Mouse (Mus musculus) heart, postnatal 25 days (tissue): ENCODE data around the gene Itgb6. TPM values are rescaled to one million over a fixed set of nuclear protein-coding genes. Genes with fewer than 3 reads are reported as not detected.

Experiments
- DNase-seq: peaks from one replicate; pipeline ENCODE4 v3.0.0; 2022; ENCODE audit warnings: low spot score
- intact Hi-C: fragments of 180-260 bp; cut with DNase I; formaldehyde crosslinking; loops from one replicate; pipeline ENCODE4 v1.15.1; 2025
- total RNA-seq, 2 experiments: library from RNA; stranded (reverse); gene quantifications; 2 replicates each; pipeline ENCODE4 v1.2.3; 2021

Itgb6 gene
- 10 to 100 TPM; 23.0 to 25.0 TPM for total RNA-seq

GRCm38 (mm10) chr2:60722514-60722913 is at the start of gene Itgb6:
Gene Itgb6 (minus strand): TSS chr2:60722643.
- no peak for DNase-seq
- intact Hi-C loops = loop anchor here (5.0 kb wide), 2 partner anchors 70 to 240 kb away; partner anchors contain the start of gene Rbms1

- intact Hi-C loops = no loop called here
- DNase-seq = no peak
Observed at GRCm38 (mm10) chr2:60766420-60766819, 44.0 kb upstream of the Itgb6 start.

- no peak for DNase-seq
- intact Hi-C loops = no loop called here
Observed at GRCm38 (mm10) chr2:60756218-60756617, 33.8 kb upstream of the Itgb6 start.

DNA sequence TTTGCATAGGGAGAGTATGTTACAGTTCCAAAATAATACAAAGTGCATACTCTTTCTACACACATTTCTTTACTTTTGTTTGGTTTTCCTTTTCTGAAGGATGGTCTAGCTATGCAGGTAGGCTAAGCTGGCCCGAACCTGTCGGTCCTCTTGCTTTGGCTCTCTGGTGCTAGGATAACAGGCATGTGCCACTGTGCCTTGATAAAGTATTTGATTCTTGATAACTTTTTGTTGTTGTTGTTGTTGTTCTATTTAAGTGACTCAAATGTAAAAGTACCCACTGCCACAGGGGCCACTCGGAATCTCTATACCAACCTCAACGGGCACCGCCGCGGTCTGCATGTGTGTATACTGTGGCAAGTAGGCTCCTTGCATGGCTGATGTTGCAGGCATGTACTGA is 32.7 kb upstream of the Itgb6 start:
- no peak for DNase-seq
- intact Hi-C loops = no loop called here

- no peak for DNase-seq
- intact Hi-C loops = no loop called here
Observed at GRCm38 (mm10) chr2:60751274-60751673, 28.8 kb upstream of the Itgb6 start.

- DNase-seq = no peak
- intact Hi-C loops = no loop called here
Observed at GRCm38 (mm10) chr2:60750591-60750990, 28.1 kb upstream of the Itgb6 start.

GRCm38 (mm10) chr2:60748585-60748984 is 26.1 kb upstream of the Itgb6 start:
- DNase-seq = no peak
- intact Hi-C loops = no loop called here

GRCm38 (mm10) chr2:60747590-60747989 is 25.1 kb upstream of the Itgb6 start:
- intact Hi-C loops = no loop called here
- DNase-seq = peak; percentile 31

GRCm38 (mm10) chr2:60744674-60745073 is 22.2 kb upstream of the Itgb6 start:
- intact Hi-C loops = no loop called here
- DNase-seq = no peak

DNA sequence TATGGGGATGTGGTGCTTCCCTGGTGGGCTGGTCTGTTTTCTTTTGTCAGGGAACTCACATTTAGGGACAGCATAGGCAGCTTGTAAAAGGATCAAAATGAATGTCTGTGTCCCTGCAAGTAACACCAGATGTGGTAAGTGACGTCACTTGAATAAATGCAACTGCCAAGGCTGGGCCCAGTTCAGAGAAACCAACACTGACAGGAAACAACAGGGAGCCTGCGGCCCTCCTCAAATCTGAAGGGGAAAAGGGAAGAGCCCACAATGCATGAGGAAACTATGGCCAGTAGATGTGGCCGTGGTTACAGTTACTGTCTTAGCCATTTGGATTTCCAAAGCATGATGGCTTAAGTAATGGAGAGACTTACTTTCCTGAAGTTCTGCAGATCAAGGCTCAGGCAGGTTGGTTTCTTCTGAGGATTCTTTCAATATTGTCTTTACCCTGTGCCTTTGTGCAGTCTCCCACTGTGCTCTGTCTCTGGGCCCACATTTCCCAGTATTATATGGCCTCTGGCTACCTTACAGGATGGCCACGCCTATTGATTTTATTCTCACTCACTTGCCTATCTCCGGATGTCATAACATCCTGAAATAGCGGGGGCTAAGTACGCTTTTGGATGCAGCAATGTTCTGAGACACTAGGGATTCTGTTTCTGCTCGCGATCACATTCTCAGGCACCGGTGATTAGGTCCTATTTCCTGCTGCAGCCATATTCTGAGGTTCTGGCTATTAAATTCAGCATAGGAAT is 17.1 kb upstream of the Itgb6 start:
- no peak for DNase-seq
- intact Hi-C loops = no loop called here

DNA sequence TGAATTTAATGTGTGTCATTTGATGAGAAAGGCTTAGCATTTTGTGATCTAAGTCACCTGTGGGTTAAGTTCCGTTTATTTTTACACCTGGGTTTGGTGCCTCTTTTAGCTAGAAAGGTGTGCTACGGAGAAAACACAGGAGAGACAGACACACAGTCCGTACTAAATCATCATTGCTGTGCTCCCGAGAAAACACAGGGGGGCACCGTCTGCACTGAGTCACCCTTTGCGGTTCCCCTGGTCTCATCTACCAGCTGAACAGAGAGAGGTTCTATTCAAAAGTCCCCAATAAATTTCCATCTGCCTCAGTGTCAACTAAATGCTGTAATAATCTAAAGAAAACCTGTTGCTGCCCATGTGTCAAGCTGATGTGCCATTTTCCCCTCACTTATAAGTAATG is 8.5 kb upstream of the Itgb6 start:
- intact Hi-C loops = no loop called here
- no peak for DNase-seq

DNA sequence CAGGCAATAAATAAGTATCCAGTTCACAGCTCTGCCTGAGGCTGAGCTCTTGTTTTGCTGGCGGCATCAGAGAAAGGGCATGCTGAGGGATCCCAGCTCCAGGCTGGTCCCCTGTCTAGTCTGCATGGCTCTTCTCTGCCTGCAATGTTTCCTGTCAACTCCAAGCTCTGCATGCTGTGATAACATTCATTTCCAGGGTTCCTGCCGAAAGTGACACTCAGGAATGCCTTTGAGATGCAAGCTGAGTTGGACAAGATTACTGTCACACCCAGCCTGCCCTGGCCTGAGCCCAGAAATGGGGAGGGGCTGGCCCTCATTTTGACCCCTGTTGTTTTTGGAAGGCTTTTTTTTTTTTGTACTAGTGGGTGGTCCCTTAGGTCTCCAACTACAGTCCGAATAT is 7.6 kb upstream of the Itgb6 start:
- intact Hi-C loops = no loop called here
- no peak for DNase-seq

DNA sequence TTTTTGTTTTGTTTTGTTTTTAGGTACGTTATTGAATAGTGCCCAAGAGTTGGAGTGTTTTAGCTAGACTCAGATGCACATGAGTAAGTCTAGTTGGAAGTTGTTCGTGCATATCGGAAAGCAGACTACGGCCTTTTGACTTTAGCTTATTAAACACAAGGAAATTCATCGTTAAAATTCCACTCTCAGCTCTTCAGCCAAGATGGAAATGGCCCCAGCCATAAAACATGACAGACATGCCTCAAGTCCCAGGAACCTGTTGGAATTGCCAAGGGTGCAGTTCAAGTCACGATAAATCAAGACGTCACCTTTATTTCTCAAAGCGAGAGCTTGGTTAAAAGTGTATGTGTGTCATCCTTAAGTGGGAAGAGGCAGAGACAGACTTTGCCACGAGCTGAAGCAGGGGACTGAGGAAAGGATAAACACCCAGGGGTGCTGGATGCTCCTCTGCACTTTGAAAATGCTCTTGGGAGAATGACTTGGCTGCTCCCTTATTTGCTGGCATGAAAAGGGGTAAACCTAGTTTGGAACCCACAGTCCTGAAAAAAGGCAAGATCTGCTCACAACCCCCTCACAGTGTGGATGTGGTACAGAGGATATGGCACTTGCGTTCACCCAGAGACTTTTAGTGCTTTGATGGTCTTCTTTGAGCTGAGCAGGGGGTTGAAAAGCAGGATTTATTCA is 6.6 kb upstream of the Itgb6 start:
- no peak for DNase-seq
- intact Hi-C loops = no loop called here

DNA sequence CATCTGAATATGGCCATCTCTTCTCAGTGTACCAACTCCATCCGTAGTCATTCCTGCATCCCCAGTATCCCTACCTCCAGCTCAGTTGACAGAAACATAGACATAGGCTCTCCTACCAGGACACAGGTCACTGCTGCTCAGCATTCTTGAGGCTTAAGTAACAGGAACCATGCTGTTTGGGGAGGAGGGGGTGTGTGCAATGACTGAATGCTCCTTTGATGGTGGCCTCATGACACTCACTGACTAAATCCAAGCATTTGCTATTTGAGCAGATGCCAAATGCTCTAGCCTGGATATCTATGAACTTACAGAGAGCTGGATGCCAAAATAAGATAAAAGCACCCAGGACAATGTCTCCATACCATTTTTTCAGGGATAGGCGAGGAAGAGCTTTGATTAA is 2.2 kb upstream of the Itgb6 start:
- intact Hi-C loops = loop anchor here (5.0 kb wide), 2 partner anchors 72 to 238 kb away; partner anchors contain the start of gene Rbms1
- no peak for DNase-seq

DNA sequence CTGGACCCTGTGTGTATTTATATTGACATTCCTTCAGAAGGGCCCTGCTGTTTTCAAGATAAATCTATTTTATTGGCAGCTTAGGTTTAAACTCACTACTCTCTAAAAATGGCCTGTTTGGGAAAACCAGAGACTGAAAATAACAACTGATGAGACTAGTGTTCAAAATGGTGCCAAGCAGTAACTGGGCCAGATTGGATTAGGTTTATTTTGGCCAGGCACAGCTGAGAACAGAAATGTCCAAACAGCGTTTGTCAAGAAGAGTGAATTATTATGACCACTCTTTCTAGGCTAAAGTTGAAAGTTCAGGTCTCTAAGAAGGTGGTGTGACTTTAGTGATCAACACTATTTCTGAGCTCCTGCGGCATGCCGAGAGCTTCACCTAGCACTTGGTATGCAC is 524 bp upstream of the Itgb6 start:
- DNase-seq = no peak
- intact Hi-C loops = loop anchor here (5.0 kb wide), 2 partner anchors 71 to 239 kb away; partner anchors contain the start of gene Rbms1

- intact Hi-C loops = loop anchor here (1.0 to 5.0 kb wide), 4 partner anchors 69 to 733 kb away; partner anchors contain the start of gene Rbms1
Observed at GRCm38 (mm10) chr2:60720906-60721305, 1.5 kb downstream of the Itgb6 start.

DNA sequence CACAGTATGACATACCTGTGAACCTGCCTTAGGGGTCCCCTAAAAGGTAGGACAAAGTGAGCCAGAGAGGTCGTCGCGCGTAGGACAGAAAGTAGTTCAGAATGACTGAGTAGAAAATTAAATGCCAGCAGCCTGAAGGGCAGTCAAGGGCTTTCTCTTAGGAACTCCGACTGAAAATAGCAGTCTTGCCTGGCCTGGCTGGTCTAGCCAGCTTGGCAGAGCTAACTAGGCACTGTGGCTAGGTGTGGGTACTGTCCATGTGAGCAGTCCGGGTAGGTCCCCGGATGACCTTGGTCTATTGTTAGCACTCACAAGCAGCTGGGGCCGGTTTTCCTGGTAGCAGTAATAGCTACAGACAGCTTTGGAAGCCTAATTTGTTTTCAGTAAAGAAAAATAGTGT is 2.2 kb downstream of the Itgb6 start:
- intact Hi-C loops = loop anchor here (2.0 to 5.0 kb wide), 3 partner anchors 68 to 683 kb away; partner anchors contain the start of gene Rbms1
- peak; percentile 55 for DNase-seq

More at GRCm38 (mm10) chr2:60720906-60721305, 1.5 kb downstream of the Itgb6 start:
- no peak for DNase-seq

GRCm38 (mm10) chr2:60717348-60717747 is 5.1 kb downstream of the Itgb6 start:
- DNase-seq = no peak
- intact Hi-C loops = no loop called here

GRCm38 (mm10) chr2:60716549-60716948 is 5.9 kb downstream of the Itgb6 start:
- intact Hi-C loops = no loop called here
- DNase-seq = no peak

GRCm38 (mm10) chr2:60715771-60716170 is 6.7 kb downstream of the Itgb6 start:
- no peak for DNase-seq
- intact Hi-C loops = no loop called here

GRCm38 (mm10) chr2:60714971-60715502 is 7.4 kb downstream of the Itgb6 start:
- intact Hi-C loops = no loop called here
- DNase-seq = no peak
